Mouse (Mus musculus) olfactory bulb, adult 2 months (tissue): ENCODE measurements around the gene Trim7.

Source experiments
- CTCF ChIP-seq: fragments of 200-500 bp; IDR thresholded peaks from 2 replicates; pipeline ENCODE4 v1.5.1; 2012; ENCODE audit warnings: low read depth, mild to moderate bottlenecking, low read length, moderate library complexity; ENCODE audit not compliant: insufficient read depth
- POLR2A ChIP-seq: fragments of 200-500 bp; IDR thresholded peaks from 2 replicates; pipeline ENCODE4 v1.6.1; 2012; ENCODE audit warnings: mild to moderate bottlenecking, low read depth, low read length, moderate library complexity; ENCODE audit not compliant: insufficient read depth

DNA sequence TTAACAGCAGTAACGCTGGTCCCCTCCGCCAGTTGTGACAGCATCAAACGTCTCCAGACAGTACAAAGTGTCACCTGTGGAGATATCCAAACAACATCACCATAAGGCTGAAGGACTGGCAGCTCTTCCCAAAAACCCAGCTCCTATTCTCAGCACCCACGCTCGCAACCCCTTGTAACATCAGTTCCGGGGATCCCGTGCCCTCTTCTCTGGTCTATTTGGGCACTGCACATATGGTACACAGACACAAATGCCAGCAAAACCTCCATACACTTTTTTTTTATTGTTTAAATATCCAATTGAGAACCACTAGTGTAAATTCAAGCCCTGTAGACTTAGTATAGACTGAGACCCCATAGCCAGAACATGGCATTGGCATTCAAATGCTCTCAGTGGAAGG, 30.7 kb upstream of the Trim7 start:
- TF ChIP-seq CTCF (no peak), POLR2A (no peak)
